Mouse (Mus musculus) telencephalon, adult 2 months (tissue): ENCODE data around the gene Crot.
"Not testable (repeated sequence)": the region's sequence is repeated elsewhere in the genome, so short reads cannot be mapped to it uniquely, and the experiment has no call there.

Experiments
- DNase-seq: peaks from one replicate; pipeline ENCODE4 v3.0.0-alpha.2; 2011; ENCODE audit warnings: low read depth, low spot score

The Crot gene

GRCm38 (mm10) chr5:8996686-8997512 is at the start of gene Crot:
Gene Crot, minus strand, starts transcription at chr5:8997324.
- peak; percentile 85 for DNase-seq

- DNase-seq: no peak
Observed at GRCm38 (mm10) chr5:9045904-9046303, 48.8 kb upstream of the Crot start.

DNA sequence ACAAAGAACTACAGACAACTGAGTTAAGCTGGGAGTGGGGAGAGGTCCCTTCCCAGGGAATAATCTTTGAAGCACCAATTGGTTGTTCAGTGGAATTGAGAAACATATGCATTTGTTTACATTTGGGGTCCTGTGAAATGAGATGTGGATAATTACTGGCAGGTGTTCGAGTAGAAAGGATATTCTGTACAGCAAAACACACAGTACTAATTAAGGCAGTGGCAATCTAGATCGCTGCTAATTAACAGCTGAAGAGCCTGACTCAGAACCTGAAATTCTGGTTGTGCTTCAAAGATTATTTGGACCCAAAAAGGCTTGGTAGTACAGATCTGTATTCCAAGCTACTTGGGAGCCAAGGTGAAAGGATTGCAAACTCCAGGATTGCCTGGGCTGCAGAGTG is 47.7 kb upstream of the Crot start:
- no peak for DNase-seq

GRCm38 (mm10) chr5:9043582-9044267 is 46.6 kb upstream of the Crot start:
- DNase-seq: no peak

GRCm38 (mm10) chr5:9042721-9043416 is 45.7 kb upstream of the Crot start:
- no peak for DNase-seq

GRCm38 (mm10) chr5:9040665-9041215 is 43.6 kb upstream of the Crot start:
- DNase-seq: no peak

GRCm38 (mm10) chr5:9039978-9040377 is 42.9 kb upstream of the Crot start:
- DNase-seq: no peak

GRCm38 (mm10) chr5:9037292-9037691 is 40.2 kb upstream of the Crot start:
- DNase-seq: no peak

DNA sequence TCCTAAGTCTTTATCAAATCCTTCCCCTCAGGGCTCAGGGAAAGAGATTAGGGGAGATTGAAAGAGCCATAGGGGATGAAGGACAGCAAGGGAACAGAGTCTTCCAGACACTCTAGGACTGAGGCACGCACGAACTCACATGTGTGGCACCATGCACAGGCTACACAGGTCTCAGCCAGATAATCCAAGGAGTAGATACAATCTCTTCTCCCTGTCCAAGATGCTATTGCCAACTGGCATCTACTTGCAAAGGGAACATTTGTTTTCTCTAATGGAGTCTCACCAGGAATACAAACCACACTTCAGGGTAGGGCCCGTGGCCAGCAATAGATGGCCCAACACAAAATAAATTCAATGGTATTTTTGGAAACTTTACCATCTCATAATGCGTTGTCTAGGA is 38.3 kb upstream of the Crot start:
- no peak for DNase-seq

- DNase-seq: no peak
Observed at GRCm38 (mm10) chr5:9034535-9034934, 37.4 kb upstream of the Crot start.

GRCm38 (mm10) chr5:9033843-9034242 is 36.7 kb upstream of the Crot start:
- no peak for DNase-seq

DNA sequence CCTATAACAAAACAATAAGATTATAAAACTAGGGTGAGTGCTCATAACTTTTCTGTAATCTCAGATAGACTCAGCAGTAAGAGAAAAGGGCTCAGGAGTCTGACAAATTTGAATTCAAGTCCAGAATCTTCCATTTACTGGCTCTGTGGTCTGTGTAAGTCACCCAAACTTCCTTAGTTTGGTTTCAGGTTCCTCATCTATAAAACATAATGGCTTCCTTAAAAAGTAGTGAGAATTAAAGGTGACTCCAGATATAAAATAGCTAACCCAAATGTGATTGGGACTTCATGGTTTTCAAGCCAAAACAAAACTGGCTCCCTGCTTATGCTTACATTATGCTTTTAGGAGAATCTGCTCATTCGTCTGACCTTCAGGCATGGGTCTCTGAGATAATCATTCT is 35.5 kb upstream of the Crot start:
- DNase-seq: no peak

- no peak for DNase-seq
Observed at GRCm38 (mm10) chr5:9032101-9032590, 35.0 kb upstream of the Crot start.

GRCm38 (mm10) chr5:9028266-9028841 is 31.2 kb upstream of the Crot start:
- DNase-seq: no peak

GRCm38 (mm10) chr5:9015352-9015751 is 18.2 kb upstream of the Crot start:
- no peak for DNase-seq

DNA sequence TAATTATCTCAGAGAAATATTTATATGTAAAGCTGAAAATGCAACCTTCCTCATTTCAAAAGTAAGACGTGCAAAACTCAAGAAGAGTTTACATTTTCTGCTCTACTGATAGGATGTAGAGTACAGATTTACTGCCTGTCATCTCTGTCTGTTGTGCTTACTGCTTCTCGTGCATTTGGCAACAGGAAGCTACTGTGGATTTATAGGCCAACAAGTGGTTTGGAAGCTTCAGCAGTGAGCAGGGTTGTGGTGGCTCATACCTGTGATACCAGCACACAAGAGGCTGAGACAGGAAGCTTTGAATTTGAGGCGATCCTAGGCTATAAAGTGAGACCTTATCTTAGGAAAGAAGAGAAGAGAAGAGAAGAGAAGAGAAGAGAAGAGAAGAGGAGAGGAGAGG is 17.6 kb upstream of the Crot start:
- no peak for DNase-seq

GRCm38 (mm10) chr5:9011374-9011773 is 14.2 kb upstream of the Crot start:
- no peak for DNase-seq

GRCm38 (mm10) chr5:9010166-9010565 is 13.0 kb upstream of the Crot start:
- DNase-seq: no peak

- DNase-seq: not testable (repeated sequence)
Observed at GRCm38 (mm10) chr5:9006585-9006984, 9.5 kb upstream of the Crot start.

GRCm38 (mm10) chr5:9000006-9000405 is 2.9 kb upstream of the Crot start:
- not testable (repeated sequence) for DNase-seq

DNA sequence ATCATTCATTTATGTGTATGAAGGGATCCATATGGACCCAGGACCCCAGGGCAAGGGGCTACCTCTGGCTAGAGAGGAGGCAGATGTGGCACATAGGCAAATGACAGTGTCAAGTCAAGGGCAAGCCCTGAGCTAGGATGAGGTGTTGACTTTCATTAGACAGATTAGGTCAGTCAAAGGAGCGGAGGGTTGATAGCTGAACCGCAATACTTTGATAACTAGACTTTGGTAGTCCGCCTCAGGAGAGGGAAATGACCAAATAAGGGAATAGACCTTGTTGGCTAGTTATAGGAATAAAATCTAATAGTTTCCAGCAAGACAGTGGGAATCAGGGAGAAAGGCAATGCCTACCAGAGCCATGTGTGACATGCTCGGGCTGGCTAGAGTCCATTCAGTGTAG is 2.0 kb upstream of the Crot start:
- DNase-seq: no peak

GRCm38 (mm10) chr5:8997513-8997895 is 380 bp upstream of the Crot start:
- no peak for DNase-seq
